Mouse (Mus musculus) heart, adult 2 months (tissue): Measurements from ENCODE around the gene Tekt2. TPM values are rescaled to one million over a fixed set of nuclear protein-coding genes. Genes with fewer than 3 reads are reported as not detected.

Experiments
- DNase-seq, 2 experiments: peaks; one replicate each; pipeline ENCODE4 v3.0.0; 2021
- H3K27ac ChIP-seq: fragments of 200-600 bp; 2 replicates; pipeline ENCODE4 v1.8.1; 2022
- H3K27me3 ChIP-seq: fragments of 200-500 bp; 2 replicates; pipeline ENCODE4 v1.6.1; 2012; ENCODE audit warnings: mild to moderate bottlenecking, low read length, inconsistent platforms, mixed read lengths; ENCODE audit not compliant: control insufficient read depth, insufficient read depth
- H3K36me3 ChIP-seq: fragments of 200-500 bp; 2 replicates; pipeline ENCODE4 v1.6.1; 2012; ENCODE audit warnings: low read length, inconsistent platforms; ENCODE audit not compliant: control insufficient read depth, insufficient read depth
- H3K4me1 ChIP-seq: fragments of 200-500 bp; 2 replicates; pipeline ENCODE4 v1.6.1; 2011; ENCODE audit warnings: low read length; ENCODE audit not compliant: control insufficient read depth, insufficient read depth
- H3K4me3 ChIP-seq: fragments of 200-600 bp; 2 replicates; pipeline ENCODE4 v1.8.1; 2022
- H3K79me2 ChIP-seq: fragments of 200-500 bp; replicated peaks from 2 replicates; pipeline ENCODE4 v1.6.1; 2012; ENCODE audit warnings: mild to moderate bottlenecking, inconsistent platforms, low read length, moderate library complexity, mixed read lengths; ENCODE audit not compliant: control insufficient read depth, insufficient read depth
- H3K9ac ChIP-seq: fragments of 200-500 bp; 2 replicates; pipeline ENCODE4 v1.6.1; 2012; ENCODE audit warnings: low read depth, mild to moderate bottlenecking, control low read depth, inconsistent platforms, low read length, mixed read lengths
- CTCF ChIP-seq: fragments of 200-600 bp; IDR thresholded peaks from 2 replicates; pipeline ENCODE4 v1.8.1; 2022; ENCODE audit warnings: antibody characterized with exemption, mild to moderate bottlenecking, moderate library complexity
- EP300 ChIP-seq: fragments of 200-500 bp; IDR thresholded peaks from 2 replicates; pipeline ENCODE4 v1.6.1; 2011; ENCODE audit warnings: low read depth, low read length, control low read depth; ENCODE audit not compliant: insufficient read depth
- POLR2A ChIP-seq: fragments of 200-500 bp; IDR thresholded peaks from 2 replicates; pipeline ENCODE4 v1.6.1; 2011; ENCODE audit warnings: mild to moderate bottlenecking, low read depth, low read length, control low read depth; ENCODE audit not compliant: insufficient read depth
- WGBS: fragments of 180-500 bp; shearing (Covaris S2); methylation state at CpG from one replicate; pipeline ENCODE4 v1.1.7; 2018; 5-methylcytosine and 5-hydroxymethylcytosine counted together
- intact Hi-C: fragments of 180-260 bp; cut with DNase I; formaldehyde crosslinking; loops from one replicate; pipeline ENCODE4 v1.15.1; 2025
- polyA plus RNA-seq: library from polyadenylated mRNA; depleted of rRNA; stranded (reverse); fragments of >200 nt; gene quantifications from 2 replicates; pipeline ENCODE4 v1.2.3, GENCODE M21; 2012
- total RNA-seq, 2 experiments: library from RNA; stranded (reverse); gene quantifications; 2 replicates each; pipeline ENCODE4 v1.2.3; 2021

Tekt2 gene
- total and polyA plus RNA-seq, 3 experiments: 0.37 to 1.5 (median 0.39) TPM

GRCm38 (mm10) chr4:126331751-126332150 lies 6.3 kb upstream of the Tekt2 start:
- TF ChIP-seq EP300 (no peak), CTCF (no peak), POLR2A (no peak)
- Histone ChIP-seq H3K4me1 (no peaks in the 10 kb centered on the region; the same call in 1 of the 2 replicates), H3K27ac (no peak overlapping the region), H3K9ac (no peak overlapping the region), H3K4me3 (no peak overlapping the region), H3K36me3 (no peaks in the 10 kb centered on the region), H3K27me3 (no peaks in the 10 kb centered on the region), H3K79me2 (no peaks in the 10 kb centered on the region)
- WGBS: 61% methylated on average over 1 of the region's 1 CpGs
- intact Hi-C loops: no loop called here
- no peak for DNase-seq

- WGBS: 93% methylated on average over 4 of the region's 4 CpGs
Observed at GRCm38 (mm10) chr4:126330295-126330694, 4.8 kb upstream of the Tekt2 start.

GRCm38 (mm10) chr4:126326036-126326435 lies 548 bp upstream of the Tekt2 start:
- Histone ChIP-seq H3K4me3 (no peak overlapping the region), H3K36me3 (no peaks in the 10 kb centered on the region), H3K27me3 (no peaks in the 10 kb centered on the region), H3K9ac (no peak overlapping the region), H3K4me1 (no peaks in the 10 kb centered on the region), H3K27ac (no peak overlapping the region), H3K79me2 (no peaks in the 10 kb centered on the region; the same call in 1 of the 2 replicates)
- TF ChIP-seq EP300 (no peak), POLR2A (no peak), CTCF (no peak)
- intact Hi-C loops: no loop called here
- 39% methylated on average over 6 of the region's 6 CpGs for WGBS
- no peak for DNase-seq

More at GRCm38 (mm10) chr4:126330295-126330694, 4.8 kb upstream of the Tekt2 start:
- no peaks in the 10 kb centered on the region for H3K79me2 ChIP-seq
- H3K4me3 ChIP-seq: no peak overlapping the region
- intact Hi-C loops: no loop called here
- no peak overlapping the region for H3K9ac ChIP-seq
- TF ChIP-seq EP300: no peak
- TF ChIP-seq CTCF: no peak
- TF ChIP-seq POLR2A: no peak
- no peaks in the 10 kb centered on the region for H3K27me3 ChIP-seq
- H3K4me1 ChIP-seq: no peaks in the 10 kb centered on the region
- H3K27ac ChIP-seq: no peak overlapping the region
- H3K36me3 ChIP-seq: no peaks in the 10 kb centered on the region
- DNase-seq: no peak

- no peaks in the 10 kb centered on the region for H3K4me1 ChIP-seq
- no peaks in the 10 kb centered on the region for H3K27me3 ChIP-seq
- no peak overlapping the region for H3K4me3 ChIP-seq
- no peak overlapping the region for H3K27ac ChIP-seq
- no peaks in the 10 kb centered on the region for H3K36me3 ChIP-seq
- intact Hi-C loops: loop anchor here (5.0 kb wide), 1 partner anchor 102 kb away; the partner anchor contains the start of gene Ago3
- WGBS: 61% methylated on average over 13 of the region's 13 CpGs
- H3K9ac ChIP-seq: no peak overlapping the region
- TF ChIP-seq CTCF (no peak), EP300 (no peak), POLR2A (no peak)
- no peak for DNase-seq
- no peaks in the 10 kb centered on the region; the same call in 1 of the 2 replicates for H3K79me2 ChIP-seq
Observed at GRCm38 (mm10) chr4:126324861-126325260, 627 bp downstream of the Tekt2 start.

- 92% methylated on average over 13 of the region's 13 CpGs for WGBS
- Histone ChIP-seq H3K36me3 (no peaks in the 10 kb centered on the region), H3K4me3 (no peak overlapping the region), H3K4me1 (no peaks in the 10 kb centered on the region), H3K79me2 (no peaks in the 10 kb centered on the region; the same call in 1 of the 2 replicates), H3K27me3 (no peaks in the 10 kb centered on the region), H3K9ac (no peak overlapping the region), H3K27ac (no peak overlapping the region)
- TF ChIP-seq CTCF (no peak), EP300 (no peak), POLR2A (no peak)
- intact Hi-C loops: loop anchor here (5.0 kb wide), 1 partner anchor 105 kb away; the partner anchor contains the start of gene Ago3
- no peak for DNase-seq
Observed at GRCm38 (mm10) chr4:126322646-126323045, 2.8 kb downstream of the Tekt2 start.

GRCm38 (mm10) chr4:126321854-126322511 lies 3.5 kb downstream of the Tekt2 start:
- intact Hi-C loops: loop anchor here (5.0 kb wide), 1 partner anchor 105 kb away; the partner anchor contains the start of gene Ago3
- Histone ChIP-seq H3K4me3 (peak overlapping the region; percentile 91), H3K27me3 (no peaks in the 10 kb centered on the region), H3K9ac (0 out of 2 replicates have a peak overlapping the region, but pooled peaks have one; percentile 45), H3K4me1 (no peaks in the 10 kb centered on the region), H3K27ac (peak overlapping the region; percentile 81), H3K36me3 (no peaks in the 10 kb centered on the region), H3K79me2 (no peaks in the 10 kb centered on the region; the same call in 1 of the 2 replicates)
- DNase-seq: no peak
- WGBS: 58% methylated on average over 28 of the region's 28 CpGs
- TF ChIP-seq POLR2A: no peak
- no peak for TF ChIP-seq EP300
